Mouse (Mus musculus) kidney, postnatal 36 days (tissue): ENCODE data around the gene Cyb5d1.

Experiments
- DNase-seq, 2 experiments: peaks; one replicate each; pipeline ENCODE4 v3.0.0; 2021 to 2022; ENCODE audit warnings: mixed read lengths in 2 of 2

The Cyb5d1 gene

DNA sequence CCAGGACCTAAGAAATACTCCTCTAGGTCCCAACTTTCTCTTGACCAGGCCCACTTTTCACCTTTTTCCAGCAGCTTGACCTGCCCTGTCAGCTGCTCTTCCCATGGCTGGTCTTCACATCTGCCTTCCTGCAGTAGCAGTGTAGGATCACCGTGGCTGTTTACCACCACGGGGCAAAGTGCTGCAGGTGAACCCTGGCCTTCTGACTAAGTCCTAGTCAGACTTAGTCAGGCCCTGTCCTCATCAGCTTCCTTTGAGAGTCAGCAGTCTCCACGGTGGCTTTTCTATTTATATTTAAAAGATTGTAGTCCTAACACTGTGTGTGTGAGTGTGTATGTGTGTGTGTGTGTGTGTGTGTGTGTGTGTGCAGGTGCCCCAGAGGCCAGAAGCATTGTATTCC is 17.7 kb downstream of the Cyb5d1 start:
- DNase-seq = peak; percentile 74 to 88

DNA sequence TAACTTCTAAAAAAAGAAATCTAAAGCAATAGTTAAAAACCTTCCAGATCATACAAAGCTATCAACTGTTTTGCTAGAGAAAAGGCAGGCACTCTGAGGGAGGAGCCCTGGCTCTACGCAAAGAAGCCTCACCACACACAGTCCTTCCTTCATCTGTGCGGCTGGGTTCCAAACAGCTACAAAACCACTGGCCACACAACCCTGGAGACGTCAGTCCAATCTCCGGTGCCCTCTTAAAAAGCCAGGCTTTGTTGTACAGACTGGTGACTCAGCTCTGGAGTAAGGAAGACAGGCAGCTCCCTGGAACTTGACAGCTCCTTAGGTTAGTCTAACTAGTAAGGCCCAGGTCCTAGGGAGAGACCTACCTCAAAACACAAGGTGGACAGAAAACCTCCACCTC is 19.8 kb downstream of the Cyb5d1 start:
- DNase-seq = no peak

DNA sequence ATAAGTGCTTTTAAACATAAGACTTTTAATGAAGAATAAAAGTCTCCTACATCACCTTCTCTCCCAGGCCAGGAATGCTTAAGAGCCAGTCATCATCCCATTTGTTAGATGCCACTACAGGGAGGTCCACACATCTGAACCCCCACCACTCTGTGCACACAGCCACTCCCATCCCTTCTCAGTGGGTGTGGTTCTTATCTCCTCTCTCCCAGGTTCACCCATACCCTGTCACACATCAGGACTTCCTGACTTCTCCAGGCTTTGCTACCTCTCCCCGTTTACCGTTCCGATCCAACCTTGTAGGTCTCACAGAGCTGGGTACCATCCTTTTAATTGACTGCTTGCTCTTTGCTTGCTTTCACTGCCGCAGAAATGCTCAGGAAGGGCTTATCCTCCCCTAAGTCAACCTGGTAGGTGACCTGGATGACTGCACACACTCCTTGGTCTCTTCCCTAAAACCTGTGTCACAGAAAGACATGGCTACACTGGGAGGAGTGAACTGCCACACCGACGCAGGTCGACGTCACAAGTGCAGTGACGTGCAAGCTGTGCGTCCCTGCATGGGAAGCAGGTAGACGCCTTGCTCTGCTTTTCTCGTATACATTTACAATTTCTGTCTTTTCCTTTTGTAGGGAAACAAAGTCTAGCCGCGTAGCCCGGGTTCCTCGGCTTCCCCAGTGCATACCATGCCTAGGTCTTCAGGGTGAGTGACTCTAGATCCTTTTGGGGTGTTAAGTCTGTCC is 22.0 kb downstream of the Cyb5d1 start:
- no peak for DNase-seq

DNA sequence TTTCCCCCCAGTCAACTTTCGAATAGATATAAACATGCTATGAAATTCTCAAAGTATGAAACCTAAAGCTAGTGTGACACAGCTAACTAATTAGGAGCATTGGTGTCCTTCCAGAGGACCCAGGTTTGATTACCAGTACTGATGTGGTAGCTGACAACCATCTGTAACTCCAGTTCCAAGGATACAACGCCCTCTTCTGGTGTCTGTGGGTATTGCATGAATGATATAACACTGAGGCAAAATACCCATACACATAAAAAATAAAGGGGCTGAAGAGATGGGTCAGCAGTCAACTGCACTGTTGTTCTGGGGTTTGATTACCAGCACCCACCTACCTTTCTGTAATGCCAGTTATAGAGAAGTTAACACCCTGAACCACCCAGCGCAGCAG is 22.7 kb downstream of the Cyb5d1 start:
- peak in 1 of 2 experiments; percentile 43 for DNase-seq

DNA sequence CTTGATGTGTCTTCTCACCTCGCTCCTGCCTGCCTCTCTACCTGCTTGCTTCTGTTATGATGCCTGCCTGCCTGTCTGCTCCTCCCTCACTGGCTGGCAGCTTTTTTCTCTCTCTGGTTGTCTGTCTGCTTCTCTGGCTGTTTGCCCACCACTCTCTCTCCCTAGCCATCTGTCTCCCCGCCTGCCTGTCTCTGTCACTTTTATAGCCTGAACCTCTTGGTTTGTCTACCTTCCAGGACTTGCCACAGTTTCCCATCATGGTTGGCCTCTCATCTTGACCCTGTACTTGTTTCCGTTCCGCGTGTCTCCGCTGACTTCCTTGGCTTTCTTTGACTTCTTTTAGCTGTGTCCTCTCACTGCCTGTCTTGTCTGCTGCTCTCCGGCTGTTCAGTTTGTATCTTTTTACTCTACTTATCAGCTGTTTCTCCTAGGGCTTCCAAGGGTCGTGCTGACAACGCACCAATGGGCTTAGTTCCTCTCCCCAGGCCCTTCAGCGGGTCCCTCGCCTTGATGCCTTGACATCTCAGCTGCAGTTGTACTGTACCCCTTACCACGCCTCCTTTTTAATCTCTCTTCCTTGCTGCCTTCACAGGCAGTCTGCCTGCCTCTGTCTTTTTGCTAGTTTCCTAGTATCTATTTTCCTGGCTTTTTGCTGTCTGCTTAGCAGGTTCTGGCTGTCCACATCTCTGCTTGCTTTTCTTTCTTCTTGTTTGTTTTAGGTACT is 23.2 kb downstream of the Cyb5d1 start:
- DNase-seq = peak; percentile 44 to 50

DNA sequence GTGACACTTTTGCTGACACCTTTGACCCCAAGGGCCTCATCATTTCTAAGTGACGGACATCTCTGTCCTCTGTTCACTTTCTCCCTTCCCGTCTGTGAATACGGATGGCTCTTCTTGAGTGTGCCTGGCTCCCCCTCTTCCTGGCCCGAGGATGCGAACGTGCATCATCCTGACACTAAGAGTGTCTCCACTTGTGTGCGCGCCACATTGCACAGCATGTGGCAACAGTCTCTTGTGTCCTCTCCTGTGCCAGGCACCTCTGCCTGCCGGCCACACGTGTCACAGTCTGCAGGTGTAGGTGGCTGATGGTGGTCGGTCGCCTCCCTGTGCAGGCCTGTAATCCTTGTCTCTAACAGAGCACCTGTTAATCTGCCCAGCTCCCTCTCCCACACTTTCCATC is 23.8 kb downstream of the Cyb5d1 start:
- no peak for DNase-seq

DNA sequence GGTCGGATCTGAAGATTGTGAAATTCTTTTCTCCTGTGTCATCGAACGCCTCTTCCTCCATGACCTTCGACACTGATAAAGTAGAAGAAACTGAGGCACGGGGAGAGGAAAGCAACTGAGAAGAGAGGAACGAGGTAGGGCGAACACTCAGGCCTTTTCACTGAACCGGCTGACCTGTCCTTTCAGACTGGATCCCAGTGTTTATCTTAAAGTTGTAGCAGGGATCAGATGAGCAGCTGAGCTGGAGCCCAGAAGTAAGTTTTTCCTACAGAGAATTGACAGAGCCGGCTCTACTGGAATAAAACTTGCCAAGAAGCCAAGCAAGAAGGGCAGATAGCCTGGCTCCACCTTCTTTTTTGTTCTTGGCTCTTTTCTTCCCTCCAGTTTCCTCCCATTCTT is 24.6 kb downstream of the Cyb5d1 start:
- DNase-seq = no peak

DNA sequence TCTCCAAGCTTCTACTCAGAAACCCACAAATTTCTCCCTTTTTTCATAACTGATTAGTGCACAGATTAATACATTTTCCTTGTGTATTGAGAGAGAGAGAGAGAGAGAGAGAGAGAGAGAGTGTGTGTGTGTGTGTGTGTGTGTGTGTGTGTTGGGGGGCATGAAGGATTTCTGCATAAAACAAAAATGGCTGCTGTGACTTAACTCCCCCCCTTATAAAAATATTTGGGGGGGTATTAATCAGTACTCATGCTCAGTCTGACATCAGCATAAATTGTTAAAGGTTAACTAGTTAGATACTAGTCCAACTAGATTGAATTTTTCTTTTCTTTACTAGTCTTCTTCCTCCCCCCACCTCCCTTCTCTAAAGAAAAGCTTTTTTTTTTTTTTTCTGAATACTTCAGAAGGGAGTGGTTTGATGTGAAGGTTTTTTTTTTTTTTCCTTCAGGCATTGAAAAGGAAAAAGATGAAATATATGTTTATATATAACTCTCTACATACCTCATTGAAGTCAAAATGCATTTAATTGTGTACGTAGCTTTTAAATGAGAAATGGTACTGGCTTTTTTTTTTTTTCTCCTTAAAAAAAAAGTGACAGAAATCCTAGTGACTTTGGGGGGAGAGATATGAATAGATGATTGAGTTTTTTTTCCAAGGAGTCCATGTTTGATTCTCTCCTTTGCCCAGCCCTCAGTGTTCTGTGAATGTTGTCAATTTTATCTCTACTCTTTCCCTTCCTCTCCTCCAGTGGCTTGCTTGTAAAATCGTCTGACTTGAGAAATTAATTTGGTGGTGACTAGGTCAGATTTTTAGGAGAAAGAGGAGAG is 25.2 kb downstream of the Cyb5d1 start:
- DNase-seq = no peak

DNA sequence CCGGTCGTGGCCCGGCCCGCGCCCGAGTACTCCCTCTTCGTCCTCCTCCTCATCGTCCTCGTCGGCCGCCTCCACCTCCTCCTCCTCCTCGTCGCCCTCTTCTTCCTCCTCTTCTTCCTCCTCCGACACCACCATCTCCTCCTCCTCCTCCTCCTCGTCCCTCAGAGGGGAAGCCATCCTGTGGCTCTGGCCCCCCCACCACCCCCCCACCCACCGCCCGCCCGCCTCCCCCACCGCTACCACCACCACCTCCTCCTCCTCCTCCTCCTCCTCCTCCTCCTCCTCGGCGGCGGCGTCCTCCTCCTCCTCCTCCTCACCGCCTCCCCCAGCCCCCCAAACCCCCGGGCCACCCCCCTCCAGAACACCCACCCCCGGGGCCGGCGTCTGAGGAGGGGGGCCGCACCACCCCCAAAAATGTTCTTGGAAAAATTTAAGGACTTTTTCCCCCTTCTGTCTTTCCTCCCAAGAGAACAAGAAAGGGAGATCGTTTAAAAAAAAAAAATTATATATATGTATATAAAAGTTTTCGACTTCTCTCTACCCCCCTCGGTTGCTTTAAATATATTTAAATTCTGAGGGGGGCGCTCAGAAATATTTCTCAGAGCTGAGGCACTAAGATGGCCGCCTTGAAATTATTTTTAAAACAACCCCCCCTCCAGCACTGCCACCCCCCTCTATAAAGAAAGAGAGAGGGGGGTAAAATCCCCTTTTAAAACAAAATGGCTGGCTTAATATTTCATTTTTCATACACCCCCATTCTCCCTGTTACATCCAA is 26.0 kb downstream of the Cyb5d1 start, which contains the start of gene Chd3:
TSS of gene Chd3 (minus strand) at position 192 of the 775 bp plus-strand sequence.
- no peak for DNase-seq

DNA sequence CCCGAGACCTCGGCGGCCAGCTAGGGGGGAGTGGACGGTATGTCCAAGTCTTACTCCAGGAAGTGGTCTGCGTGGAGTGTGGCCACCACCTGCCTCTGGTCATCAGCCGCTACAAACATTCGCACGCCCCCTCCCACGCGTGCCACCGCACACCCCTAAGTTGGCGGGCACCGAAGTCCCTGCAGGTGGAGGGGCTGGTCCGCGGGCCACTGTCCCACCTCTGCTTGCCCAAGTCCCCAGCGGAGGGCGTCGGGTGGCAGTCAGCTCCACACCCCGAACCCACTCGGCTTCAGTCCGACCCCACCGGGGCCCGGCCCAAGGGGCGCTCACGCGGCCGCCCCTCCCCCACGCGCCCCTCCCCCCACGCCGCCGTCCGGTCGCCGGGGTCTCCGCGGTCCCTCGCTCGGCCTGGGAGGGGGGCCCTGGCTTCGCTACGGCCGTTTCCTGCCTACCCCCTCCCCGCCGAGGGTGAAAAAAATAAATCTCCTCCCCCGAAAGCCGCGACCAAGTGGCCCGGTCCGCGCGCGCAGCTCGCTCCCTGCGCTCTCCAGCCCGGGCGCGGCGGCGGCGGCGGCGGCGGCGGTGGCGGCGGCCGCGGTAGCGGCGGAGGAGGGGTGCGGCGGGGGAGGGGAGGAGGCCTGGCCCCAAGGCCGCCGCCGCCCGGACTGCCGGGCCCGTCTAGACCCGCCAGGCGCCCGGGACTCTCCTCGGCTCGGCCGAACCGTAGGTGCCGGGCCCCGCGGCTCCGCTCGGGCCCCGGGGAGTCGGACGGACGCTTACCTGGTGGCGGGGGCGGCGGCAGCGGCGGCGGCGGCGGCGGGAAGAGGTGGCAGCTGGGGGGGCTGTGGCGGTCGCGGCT is 26.8 kb downstream of the Cyb5d1 start:
- DNase-seq = peak; percentile 38 to 77

DNA sequence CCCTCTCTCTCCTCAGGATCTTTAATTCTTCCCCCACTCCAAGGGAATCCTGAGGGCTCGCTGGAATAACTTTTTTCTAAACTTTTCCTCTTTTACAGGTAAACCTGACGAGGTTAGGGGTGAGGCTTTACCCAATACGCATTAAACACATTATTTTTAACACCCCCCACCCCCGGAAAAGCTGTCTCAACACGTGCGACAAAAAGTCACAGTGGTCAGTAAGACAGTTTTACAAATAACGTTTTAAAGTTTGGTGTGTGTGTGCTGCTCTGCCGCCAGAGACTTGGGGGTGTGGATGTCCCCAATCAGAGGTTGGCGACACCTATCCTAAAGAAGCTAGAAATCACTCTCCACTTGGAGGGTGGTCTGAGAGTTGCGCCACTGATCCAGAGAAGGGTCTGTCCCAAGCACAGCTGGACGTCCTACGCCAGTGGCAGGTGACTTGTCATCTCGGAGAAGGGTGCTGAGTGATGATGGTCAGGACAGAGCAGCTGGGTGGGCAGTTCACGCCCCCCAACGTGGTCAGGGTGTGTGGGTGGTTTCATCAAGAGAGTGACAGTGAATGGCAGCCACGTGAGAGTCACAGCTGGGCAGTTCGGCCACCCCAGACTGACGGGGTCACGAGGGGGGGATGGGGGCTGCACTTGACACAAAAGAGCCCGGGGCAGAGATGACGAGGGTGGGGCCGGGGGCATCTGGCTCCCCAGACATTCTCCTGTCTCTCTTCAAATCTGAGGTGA is 27.6 kb downstream of the Cyb5d1 start:
- DNase-seq = peak; percentile 45 to 69

DNA sequence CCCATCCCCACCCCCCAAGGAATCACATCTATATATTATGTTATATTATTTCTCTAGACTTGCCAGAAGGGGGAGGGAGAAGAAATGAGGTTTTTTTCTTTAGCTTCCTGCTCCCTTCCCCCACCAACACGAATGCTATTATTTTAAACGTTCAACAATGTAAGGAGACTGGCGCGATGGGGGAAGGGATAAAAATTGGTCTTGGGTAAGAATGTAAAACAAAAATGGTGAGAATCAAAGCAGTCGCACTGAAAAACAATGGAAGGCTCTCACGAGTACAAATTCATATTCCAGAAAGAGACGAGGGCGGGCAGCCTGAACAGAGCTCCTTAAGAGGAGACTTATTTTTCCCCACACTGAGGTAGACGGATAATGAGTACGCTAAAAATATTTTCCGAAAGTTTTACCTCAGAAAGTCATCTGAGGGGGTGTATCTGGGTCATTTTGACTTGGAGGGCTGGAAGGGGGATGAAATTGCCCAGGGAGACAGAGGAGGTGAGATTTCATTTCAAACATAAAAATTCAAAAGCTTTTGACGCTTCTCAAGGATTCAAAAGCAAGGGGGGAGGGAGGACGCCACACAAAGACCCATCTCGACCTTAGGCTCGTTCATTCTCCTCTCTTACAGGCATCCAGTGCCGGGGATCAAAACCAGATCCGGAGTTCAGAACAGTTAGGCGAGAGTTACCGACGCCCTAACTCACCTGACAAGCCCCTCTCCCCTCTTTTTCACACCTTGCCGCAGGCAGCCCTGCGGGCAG is 28.4 kb downstream of the Cyb5d1 start:
- DNase-seq = peak in 1 of 2 experiments; percentile 35

DNA sequence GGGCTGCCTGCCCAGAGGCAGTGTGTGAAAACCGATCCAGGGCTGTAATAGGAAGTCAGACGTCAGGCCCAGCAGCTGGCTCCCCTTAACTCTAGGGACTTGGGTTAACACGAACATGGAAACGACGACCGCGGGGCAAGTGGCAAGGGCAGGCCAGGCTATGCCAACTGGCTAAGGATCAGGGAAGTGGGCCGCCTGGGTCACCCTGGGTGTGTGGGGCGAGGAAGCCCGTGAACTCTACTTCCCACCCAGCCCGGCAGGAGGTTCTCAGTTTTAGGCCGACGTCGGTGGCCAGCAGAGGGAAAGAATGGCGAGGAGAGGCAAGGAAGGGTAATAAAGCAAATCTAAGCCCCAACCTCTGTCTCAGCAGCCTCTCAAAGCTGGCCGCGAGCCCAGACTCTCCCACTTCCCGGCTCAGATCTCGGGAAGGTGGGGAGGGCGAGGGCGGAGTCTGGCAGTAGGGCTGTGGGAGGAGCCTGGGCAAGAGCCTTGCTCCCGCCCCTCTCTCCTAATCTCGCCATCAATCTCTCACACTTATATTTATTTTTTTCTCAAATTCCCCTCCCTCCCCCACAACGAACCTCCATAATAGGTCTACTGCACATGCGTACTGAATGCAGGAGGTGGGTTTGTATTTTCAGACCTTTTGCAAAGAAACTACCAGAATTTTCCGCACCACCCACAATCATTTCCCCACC is 29.1 kb downstream of the Cyb5d1 start:
- peak; percentile 98 to 99 for DNase-seq

DNA sequence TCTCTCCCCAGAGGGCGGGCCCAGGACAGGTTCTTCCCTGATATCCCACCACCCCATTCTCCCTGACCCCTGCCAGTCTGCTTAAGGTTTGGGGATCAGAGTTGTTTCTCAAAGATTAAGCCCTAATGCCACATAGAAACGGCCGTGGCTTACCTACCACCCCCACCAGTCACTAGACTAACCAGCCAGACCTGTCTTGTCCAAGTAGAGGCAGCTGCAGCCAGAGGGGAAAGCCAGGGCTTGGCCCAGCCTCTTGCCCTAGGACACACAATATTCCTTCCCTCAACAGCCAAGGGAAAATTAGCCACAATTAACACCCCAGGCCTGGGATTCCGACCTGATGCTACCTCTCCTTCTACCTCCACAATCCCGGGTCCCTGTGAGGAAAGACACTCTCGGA is 29.7 kb downstream of the Cyb5d1 start:
- no peak for DNase-seq

DNA sequence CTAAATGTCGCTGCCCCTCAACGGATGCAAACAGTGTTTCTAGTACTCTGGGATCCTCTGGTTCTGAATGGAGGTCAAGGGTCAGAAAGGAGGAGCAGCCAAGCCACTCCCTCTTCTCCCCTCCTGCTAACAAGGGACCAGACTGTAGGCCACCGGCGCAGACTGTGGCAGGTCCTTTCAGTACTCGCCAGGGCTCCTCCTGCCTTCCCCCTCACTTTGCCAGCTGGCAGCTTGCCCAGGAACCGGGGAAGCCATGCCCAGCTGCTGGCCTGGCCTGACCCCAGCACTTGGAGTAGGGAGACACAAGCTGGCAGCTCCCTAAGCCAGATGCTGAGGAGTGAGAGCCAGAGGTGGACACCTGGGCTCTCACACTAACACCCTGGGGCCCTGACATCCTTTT is 30.5 kb downstream of the Cyb5d1 start:
- DNase-seq = peak; percentile 98 to 99

DNA sequence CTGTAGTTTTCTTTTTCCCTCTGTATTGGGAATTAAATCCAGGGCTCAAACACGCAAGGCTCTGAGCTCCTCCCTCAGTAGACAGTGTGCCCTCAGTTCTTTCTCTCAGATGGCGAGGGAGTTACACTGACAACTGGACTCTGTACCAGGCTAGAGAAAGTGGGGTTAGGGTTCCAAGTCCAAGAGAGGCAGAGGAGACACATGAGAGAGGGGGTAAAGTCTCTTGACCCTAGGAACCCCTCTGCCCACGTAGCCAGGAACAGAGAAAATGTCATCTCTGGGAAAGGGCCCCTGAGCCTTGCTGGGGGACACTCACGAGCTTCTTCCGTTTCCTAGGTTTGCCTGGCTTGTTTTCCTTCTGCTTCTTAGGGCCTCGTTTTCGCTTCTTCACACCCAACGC is 31.1 kb downstream of the Cyb5d1 start:
- DNase-seq = peak; percentile 62 to 82

DNA sequence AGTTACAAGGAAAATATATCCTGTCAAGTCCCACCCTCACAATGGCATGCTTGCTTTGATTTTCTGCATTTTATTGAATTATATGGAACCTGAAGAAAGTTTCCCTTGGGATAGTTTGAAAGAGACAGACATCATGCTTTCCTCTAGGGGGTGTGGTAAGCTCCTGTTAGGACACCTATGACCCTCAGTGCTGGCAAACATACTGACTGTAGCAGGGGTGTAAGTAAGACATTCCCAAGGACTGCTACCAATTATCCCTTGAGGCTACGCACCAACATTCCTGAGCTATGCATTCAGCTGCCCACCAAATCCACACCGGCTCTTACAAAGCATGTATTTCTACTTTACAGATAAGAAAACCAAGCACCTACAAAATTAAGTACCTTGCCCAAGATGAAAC is 33.0 kb downstream of the Cyb5d1 start:
- DNase-seq = peak in 1 of 2 experiments; percentile 20

DNA sequence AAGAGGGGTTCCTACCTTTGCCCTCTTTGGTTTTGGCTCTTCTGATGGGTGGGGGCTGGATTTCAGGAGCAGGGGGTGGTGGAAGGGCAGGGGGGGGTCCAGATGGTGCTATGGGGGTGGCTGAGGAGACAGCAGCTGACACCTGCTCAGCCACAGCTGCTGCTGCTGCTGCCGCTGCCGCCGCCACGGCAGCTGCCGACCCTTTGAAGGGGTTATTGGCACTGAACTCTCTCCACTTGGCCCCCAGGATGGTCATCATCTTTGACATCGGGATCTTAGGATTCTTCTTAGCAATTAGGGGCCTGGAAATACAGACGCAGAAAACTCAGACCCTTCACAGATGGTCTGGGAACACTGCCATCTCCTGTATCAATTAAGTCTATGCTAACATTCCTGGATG is 33.4 kb downstream of the Cyb5d1 start:
- no peak for DNase-seq

DNA sequence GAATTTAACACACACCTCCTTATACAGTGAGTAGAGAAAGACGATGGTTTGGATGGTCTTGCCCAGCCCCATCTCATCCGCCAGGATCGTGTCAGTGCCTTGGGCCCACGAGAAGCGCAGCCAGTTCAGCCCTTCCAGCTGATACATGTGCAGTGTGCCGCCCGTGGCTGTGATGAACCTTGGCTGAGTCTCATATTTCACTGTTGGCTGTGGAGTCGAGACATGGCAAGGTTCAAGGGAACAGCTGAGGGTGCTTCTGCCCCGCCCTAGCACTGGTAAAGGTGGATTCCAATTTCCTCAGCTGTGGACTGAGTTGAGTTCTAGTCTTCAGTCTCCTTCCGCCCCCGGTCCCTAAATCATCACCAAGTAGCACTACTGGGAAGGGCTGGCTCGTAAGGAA is 37.7 kb downstream of the Cyb5d1 start:
- DNase-seq = no peak
